Mouse (Mus musculus) megakaryocyte, adult 5-6 weeks (primary cell): Measurements from ENCODE around the gene Zfp566. TPM values are rescaled to one million over a fixed set of nuclear protein-coding genes. Genes with fewer than 3 reads are reported as not detected.

Source experiments
- ATAC-seq: 2 replicates; pipeline ENCODE4 v1.8.0; 2016; ENCODE audit warnings: mild to moderate bottlenecking, inconsistent platforms; ENCODE audit not compliant: poor library complexity, severe bottlenecking
- total RNA-seq, 2 experiments: library from RNA; stranded (forward) in 1 of 2; stranded (reverse) in 1 of 2; fragments of 153-499, 151-499 nt in 1 of 2; fragments of 221-1000, 200-1000 nt in 1 of 2; gene quantifications; 2 replicates each; pipeline versions ENCODE4 v1.2.3 to v1.2.4; 2015 to 2017

Gene Zfp566
- total RNA-seq, 2 experiments from 2014 or later, result 1.9 to 2.7 TPM

GRCm38 (mm10) chr7:30060341-30060740 is 30.0 kb downstream of the Zfp566 start:
- ATAC-seq, result no peak

- ATAC-seq, result no peak
Observed at GRCm38 (mm10) chr7:30053591-30053990, 36.7 kb downstream of the Zfp566 start.

GRCm38 (mm10) chr7:30050882-30051548 is 39.3 kb downstream of the Zfp566 start, which contains the start of gene Zfp14:
TSS of gene Zfp14 (minus strand) at chr7:30051380.
- ATAC-seq, result peak; percentile 100

GRCm38 (mm10) chr7:30048126-30048525 is 42.2 kb downstream of the Zfp566 start:
- no peak for ATAC-seq

- ATAC-seq, result no peak
Observed at GRCm38 (mm10) chr7:30044354-30044753, 46.0 kb downstream of the Zfp566 start.

- ATAC-seq, result no peak
Observed at GRCm38 (mm10) chr7:30034331-30034730, 56.0 kb downstream of the Zfp566 start.

- ATAC-seq, result no peak
Observed at GRCm38 (mm10) chr7:30031379-30031778, 58.9 kb downstream of the Zfp566 start.

- no peak for ATAC-seq
Observed at GRCm38 (mm10) chr7:30030677-30031076, 59.6 kb downstream of the Zfp566 start.

GRCm38 (mm10) chr7:30028572-30028971 is 61.8 kb downstream of the Zfp566 start:
- no peak for ATAC-seq

Other genes starting within 250 kb of the Zfp566 start
- 1.2 and 1.3 TPM in 2 replicates for gene Zfp940, start 236.9 kb downstream of the Zfp566 start, total RNA-seq (2015)
- gene Zfp940, start 236.9 kb downstream of the Zfp566 start, total RNA-seq (2017), result 1.2 and 1.4 TPM in 2 replicates
- gene Zfp420, start 230.5 kb downstream of the Zfp566 start, total RNA-seq (2015), result 2.0 and 2.2 TPM in 2 replicates
- gene Zfp420, start 230.5 kb downstream of the Zfp566 start, total RNA-seq (2017), result 1.7 and 3.1 TPM in 2 replicates
- gene Zfp27, start 184.0 kb downstream of the Zfp566 start, total RNA-seq (2015), result 2.0 and 3.1 TPM in 2 replicates
- gene Zfp27, start 184.0 kb downstream of the Zfp566 start, total RNA-seq (2017), result 4.3 and 4.8 TPM in 2 replicates
- 1.5 and 1.7 TPM in 2 replicates for gene Zfp383, start 182.3 kb downstream of the Zfp566 start, total RNA-seq (2015)
- gene Zfp383, start 182.3 kb downstream of the Zfp566 start, total RNA-seq (2017), result 0.37 and 2.0 TPM in 2 replicates
- 6.7 and 6.9 TPM in 2 replicates for gene Zfp74, start 136.4 kb downstream of the Zfp566 start, total RNA-seq (2015)
- 2.9 and 3.5 TPM in 2 replicates for gene Zfp74, start 136.4 kb downstream of the Zfp566 start, total RNA-seq (2017)
- gene Zfp568, start 106.6 kb downstream of the Zfp566 start, total RNA-seq (2015), result 4.9 and 7.0 TPM in 2 replicates
- gene Zfp568, start 106.6 kb downstream of the Zfp566 start, total RNA-seq (2017), result 14.6 and 15.1 TPM in 2 replicates
- gene Zfp14, start 39.1 kb downstream of the Zfp566 start, total RNA-seq (2015), result 1.4 and 2.1 TPM in 2 replicates
- 0.89 and 0.95 TPM in 2 replicates for gene Zfp14, start 39.1 kb downstream of the Zfp566 start, total RNA-seq (2017)
- gene Zfp82, start 17.6 kb downstream of the Zfp566 start, total RNA-seq (2015), result 0.83 and 0.91 TPM in 2 replicates
- gene Zfp82, start 17.6 kb downstream of the Zfp566 start, total RNA-seq (2017), result 3.0 and 3.2 TPM in 2 replicates
- gene Gm26920, start 117 bp downstream of the Zfp566 start, total RNA-seq (2015), result 1.4 TPM in 1 of 2 replicates, not detected in the other
- gene Gm26920, start 117 bp downstream of the Zfp566 start, total RNA-seq (2017), result not detected in 2 replicates
- gene Zfp260, start 4.2 kb upstream of the Zfp566 start, total RNA-seq (2015), result 26.0 and 29.6 TPM in 2 replicates
- 22.8 and 26.4 TPM in 2 replicates for gene Zfp260, start 4.2 kb upstream of the Zfp566 start, total RNA-seq (2017)
- gene Zfp382, start 31.4 kb upstream of the Zfp566 start, total RNA-seq (2015), result 6.7 and 7.8 TPM in 2 replicates
- gene Zfp382, start 31.4 kb upstream of the Zfp566 start, total RNA-seq (2017), result 14.9 and 15.2 TPM in 2 replicates
- 16.6 and 25.2 TPM in 2 replicates for gene Zfp146, start 79.2 kb upstream of the Zfp566 start, total RNA-seq (2015)
- 32.8 and 35.2 TPM in 2 replicates for gene Zfp146, start 79.2 kb upstream of the Zfp566 start, total RNA-seq (2017)
- gene Cox7a1, start 93.6 kb upstream of the Zfp566 start, total RNA-seq (2015), result 0.91 and 1.6 TPM in 2 replicates
- gene Cox7a1, start 93.6 kb upstream of the Zfp566 start, total RNA-seq (2017), result 0.94 and 2.4 TPM in 2 replicates
- 485 and 524 TPM in 2 replicates for gene Capns1, start 108.3 kb upstream of the Zfp566 start, total RNA-seq (2015)
- 307 and 314 TPM in 2 replicates for gene Capns1, start 108.3 kb upstream of the Zfp566 start, total RNA-seq (2017)
- 46.4 and 51.0 TPM in 2 replicates for gene Polr2i, start 141.4 kb upstream of the Zfp566 start, total RNA-seq (2015)
- 31.5 and 39.1 TPM in 2 replicates for gene Polr2i, start 141.4 kb upstream of the Zfp566 start, total RNA-seq (2017)
- gene Tbcb, start 141.7 kb upstream of the Zfp566 start, total RNA-seq (2015), result 84.2 and 92.7 TPM in 2 replicates
- 30.2 and 48.2 TPM in 2 replicates for gene Tbcb, start 141.7 kb upstream of the Zfp566 start, total RNA-seq (2017)
- gene Ovol3, start 145.2 kb upstream of the Zfp566 start, total RNA-seq (2015), result 0.55 TPM in 1 of 2 replicates, not detected in the other
- gene Ovol3, start 145.2 kb upstream of the Zfp566 start, total RNA-seq (2017), result not detected in 2 replicates
- 0.36 and 0.51 TPM in 2 replicates for gene Thap8, start 189.6 kb upstream of the Zfp566 start, total RNA-seq (2015)
- 0.84 and 1.1 TPM in 2 replicates for gene Thap8, start 189.6 kb upstream of the Zfp566 start, total RNA-seq (2017)
- 13.3 and 19.5 TPM in 2 replicates for gene Wdr62, start 189.9 kb upstream of the Zfp566 start, total RNA-seq (2015)
- gene Wdr62, start 189.9 kb upstream of the Zfp566 start, total RNA-seq (2017), result 6.8 and 10.5 TPM in 2 replicates
- gene Clip3, start 201.2 kb upstream of the Zfp566 start, total RNA-seq (2015), result 0.04 TPM in 1 of 2 replicates, not detected in the other
- gene Clip3, start 201.2 kb upstream of the Zfp566 start, total RNA-seq (2017), result not detected in 2 replicates
- 18.2 and 24.2 TPM in 2 replicates for gene Alkbh6, start 218.2 kb upstream of the Zfp566 start, total RNA-seq (2015)
- gene Alkbh6, start 218.2 kb upstream of the Zfp566 start, total RNA-seq (2017), result 19.0 and 22.3 TPM in 2 replicates
- gene Syne4, start 224.3 kb upstream of the Zfp566 start, total RNA-seq (2015), result 0.58 and 1.9 TPM in 2 replicates
- gene Syne4, start 224.3 kb upstream of the Zfp566 start, total RNA-seq (2017), result 0.49 and 1.1 TPM in 2 replicates
- 0.11 TPM in 1 of 2 replicates, not detected in the other for gene E130208F15Rik, start 231.2 kb upstream of the Zfp566 start, total RNA-seq (2015)
- 0.57 and 0.88 TPM in 2 replicates for gene E130208F15Rik, start 231.2 kb upstream of the Zfp566 start, total RNA-seq (2017)
- 3.7 and 5.1 TPM in 2 replicates for gene Sdhaf1, start 233.4 kb upstream of the Zfp566 start, total RNA-seq (2015)
- gene Sdhaf1, start 233.4 kb upstream of the Zfp566 start, total RNA-seq (2017), result 5.8 and 5.9 TPM in 2 replicates